Mouse (Mus musculus) erythroblast, embryonic 14.5 days (primary cell): ENCODE measurements around the gene Ctnnb1.

ENCODE experiments used
- GATA1 ChIP-seq: IDR thresholded peaks from 2 replicates; pipeline ENCODE4 v1.6.1; 2012; ENCODE audit warnings: low read length, inconsistent platforms, mixed read lengths
- TAL1 ChIP-seq: IDR thresholded peaks from 3 replicates; pipeline ENCODE4 v1.6.1; 2012; ENCODE audit warnings: low read length, inconsistent platforms, mixed read lengths

GRCm38 (mm10) chr9:120963104-120963503 is 34.1 kb downstream of the Ctnnb1 start:
- TF ChIP-seq TAL1, result no peak
- TF ChIP-seq GATA1, result no peak
